Mouse (Mus musculus) intestine, postnatal 0 days (tissue): Measurements from ENCODE around the gene Traf5. TPM values are rescaled to one million over a fixed set of nuclear protein-coding genes. Genes with fewer than 3 reads are reported as not detected.
A peak's percentile ranks its signal among the peaks of the same experiment; 100 is the strongest.

Experiments used
- ATAC-seq: fragments of 200-750 bp; cut with Nextera tagmentation; 2 replicates; pipeline ENCODE4 v1.8.0; 2017; ENCODE audit warnings: mild to moderate bottlenecking, moderate TSS enrichment, moderate library complexity
- H3K27ac ChIP-seq: fragments of 300-500 bp; sonication (generic); 2 replicates; pipeline ENCODE4 v1.5.1; 2014; ENCODE audit warnings: mild to moderate bottlenecking, low read depth, low read length, moderate library complexity
- H3K27me3 ChIP-seq: fragments of 300-500 bp; sonication (generic); replicated peaks from 2 replicates; pipeline ENCODE4 v1.6.1; 2014; ENCODE audit warnings: low read length, mixed read lengths; ENCODE audit not compliant: control insufficient read depth, insufficient read depth
- H3K36me3 ChIP-seq: fragments of 300-500 bp; sonication (generic); 2 replicates; pipeline ENCODE4 v1.6.1; 2014; ENCODE audit warnings: mild to moderate bottlenecking, moderate library complexity; ENCODE audit not compliant: control insufficient read depth, insufficient read depth
- H3K4me1 ChIP-seq: fragments of 300-500 bp; sonication (generic); replicated peaks from 2 replicates; pipeline ENCODE4 v1.6.1; 2014; ENCODE audit warnings: antibody characterized with exemption, low read length, mixed read lengths; ENCODE audit not compliant: control insufficient read depth, insufficient read depth
- H3K4me2 ChIP-seq: fragments of 300-500 bp; sonication (generic); replicated peaks from 2 replicates; pipeline ENCODE4 v1.6.1; 2014; ENCODE audit warnings: low read depth, mild to moderate bottlenecking, moderate library complexity
- H3K4me3 ChIP-seq: fragments of 300-500 bp; sonication (generic); 2 replicates; pipeline ENCODE4 v1.5.1; 2014; ENCODE audit warnings: low read depth, low read length
- H3K9ac ChIP-seq: fragments of 300-500 bp; sonication (generic); 2 replicates; pipeline ENCODE4 v1.6.1; 2014; ENCODE audit warnings: mild to moderate bottlenecking, low read depth, low read length
- H3K9me3 ChIP-seq: fragments of 300-500 bp; sonication (generic); 2 replicates; pipeline ENCODE4 v1.6.1; 2016; ENCODE audit warnings: mixed run types; ENCODE audit not compliant: control insufficient read depth
- CTCF ChIP-seq: sonication (generic); IDR thresholded peaks from 2 replicates; pipeline ENCODE4 v1.5.1; 2016; ENCODE audit warnings: low read depth, mild to moderate bottlenecking, control low read depth, antibody characterized with exemption, moderate library complexity
- WGBS: fragments of 180-500 bp; shearing (Covaris S2); extraction: QIAGEN DNeasy Blood & Tissue Kit; methylation state at CpG from one replicate; pipeline ENCODE4 v1.1.7; 2014; 5-methylcytosine and 5-hydroxymethylcytosine counted together
- polyA plus RNA-seq: library from polyadenylated mRNA; unstranded; fragments of >200 nt; fragmentation: Nextera tagmentation; extraction: Ambion mirVana; gene quantifications from 2 replicates; pipeline ENCODE4 v1.2.1, GENCODE M21; 2015

The Traf5 gene
- polyA plus RNA-seq, 1 experiment from 2014 or later: 10.3 TPM

GRCm38 (mm10) chr1:191960946-191961345 is 131.4 kb downstream of the Traf5 start:
- Histone ChIP-seq H3K4me3 (no peak overlapping the region), H3K9ac (no peak overlapping the region), H3K4me1 (no peaks in the 10 kb centered on the region), H3K4me2 (no peak overlapping the region), H3K27ac (no peak overlapping the region), H3K27me3 (no peaks in the 10 kb centered on the region), H3K9me3 (no peaks in the 10 kb centered on the region), H3K36me3 (no peaks in the 10 kb centered on the region; the same call in 1 of the 2 replicates)
- 45% methylated on average over 2 of the region's 2 CpGs for WGBS
- TF ChIP-seq CTCF: no peak
- no peak for ATAC-seq

GRCm38 (mm10) chr1:191957321-191957720 is 135.0 kb downstream of the Traf5 start:
- no peak overlapping the region for H3K9ac ChIP-seq
- no peaks in the 10 kb centered on the region for H3K9me3 ChIP-seq
- H3K36me3 ChIP-seq: no peaks in the 10 kb centered on the region; the same call in 1 of the 2 replicates
- H3K4me1 ChIP-seq: no peaks in the 10 kb centered on the region
- TF ChIP-seq CTCF: no peak
- ATAC-seq: no peak
- H3K27ac ChIP-seq: no peak overlapping the region
- WGBS: 78% methylated on average over 3 of the region's 3 CpGs
- H3K4me3 ChIP-seq: no peak overlapping the region
- H3K4me2 ChIP-seq: no peak overlapping the region
- H3K27me3 ChIP-seq: no peaks in the 10 kb centered on the region

GRCm38 (mm10) chr1:191956871-191957270 is 135.5 kb downstream of the Traf5 start:
- 0 out of 2 replicates have a peak overlapping the region, but pooled peaks have one; percentile 0 for H3K4me2 ChIP-seq
- H3K9ac ChIP-seq: no peak overlapping the region
- H3K4me3 ChIP-seq: no peak overlapping the region
- 81% methylated on average over 2 of the region's 2 CpGs for WGBS
- no peaks in the 10 kb centered on the region for H3K4me1 ChIP-seq
- no peak for ATAC-seq
- H3K27me3 ChIP-seq: no peaks in the 10 kb centered on the region
- H3K36me3 ChIP-seq: no peaks in the 10 kb centered on the region; the same call in 1 of the 2 replicates
- peak overlapping the region; percentile 54; the same call in 1 of the 2 replicates for H3K27ac ChIP-seq
- H3K9me3 ChIP-seq: no peaks in the 10 kb centered on the region
- no peak for TF ChIP-seq CTCF

GRCm38 (mm10) chr1:191956261-191956660 is 136.1 kb downstream of the Traf5 start:
- no peak for TF ChIP-seq CTCF
- no peak overlapping the region for H3K9ac ChIP-seq
- 79% methylated on average over 3 of the region's 3 CpGs for WGBS

GRCm38 (mm10) chr1:191955101-191955500 is 137.3 kb downstream of the Traf5 start:
- H3K27ac ChIP-seq: 0 out of 2 replicates have a peak overlapping the region, but pooled peaks have one; percentile 35
- TF ChIP-seq CTCF: no peak

More at GRCm38 (mm10) chr1:191956261-191956660, 136.1 kb downstream of the Traf5 start:
- Histone ChIP-seq H3K4me3 (no peak overlapping the region), H3K27ac (peak overlapping the region; percentile 54; the same call in 1 of the 2 replicates), H3K4me1 (no peaks in the 10 kb centered on the region), H3K9me3 (no peaks in the 10 kb centered on the region), H3K27me3 (no peaks in the 10 kb centered on the region), H3K36me3 (no peaks in the 10 kb centered on the region; the same call in 1 of the 2 replicates), H3K4me2 (0 out of 2 replicates have a peak overlapping the region, but pooled peaks have one; percentile 0)
- ATAC-seq: 0 out of 2 replicates have a peak, but pooled peaks have one; percentile 6

GRCm38 (mm10) chr1:191952733-191953335 is 139.5 kb downstream of the Traf5 start:
- H3K4me2 ChIP-seq: no peak overlapping the region
- no peak overlapping the region for H3K4me3 ChIP-seq
- no peaks in the 10 kb centered on the region for H3K9me3 ChIP-seq
- ATAC-seq: no peak
- no peaks in the 10 kb centered on the region for H3K27me3 ChIP-seq
- H3K36me3 ChIP-seq: no peaks in the 10 kb centered on the region
- no peak for TF ChIP-seq CTCF
- H3K9ac ChIP-seq: no peak overlapping the region
- H3K4me1 ChIP-seq: no peaks in the 10 kb centered on the region
- H3K27ac ChIP-seq: no peak overlapping the region
- 92% methylated on average over 11 of the region's 11 CpGs for WGBS

More at GRCm38 (mm10) chr1:191955101-191955500, 137.3 kb downstream of the Traf5 start:
- no peaks in the 10 kb centered on the region for H3K4me1 ChIP-seq
- H3K36me3 ChIP-seq: no peaks in the 10 kb centered on the region
- no peak overlapping the region for H3K4me3 ChIP-seq
- H3K9me3 ChIP-seq: no peaks in the 10 kb centered on the region
- no peaks in the 10 kb centered on the region for H3K27me3 ChIP-seq
- WGBS: 50% methylated on average over 3 of the region's 3 CpGs
- no peak overlapping the region for H3K9ac ChIP-seq
- no peak; the same call in 1 of the 2 replicates for ATAC-seq
- no peak overlapping the region for H3K4me2 ChIP-seq
